Mouse (Mus musculus): ENCODE data around the gene Galnt14. TPM values are rescaled to one million over a fixed set of nuclear protein-coding genes. Genes with fewer than 3 reads are reported as not detected.

Galnt14 gene
- 26.1 and 28.4 TPM in 2 replicates for polyA plus RNA-seq (2015; fragmentation: Nextera tagmentation; extraction: Ambion mirVana)

DNA sequence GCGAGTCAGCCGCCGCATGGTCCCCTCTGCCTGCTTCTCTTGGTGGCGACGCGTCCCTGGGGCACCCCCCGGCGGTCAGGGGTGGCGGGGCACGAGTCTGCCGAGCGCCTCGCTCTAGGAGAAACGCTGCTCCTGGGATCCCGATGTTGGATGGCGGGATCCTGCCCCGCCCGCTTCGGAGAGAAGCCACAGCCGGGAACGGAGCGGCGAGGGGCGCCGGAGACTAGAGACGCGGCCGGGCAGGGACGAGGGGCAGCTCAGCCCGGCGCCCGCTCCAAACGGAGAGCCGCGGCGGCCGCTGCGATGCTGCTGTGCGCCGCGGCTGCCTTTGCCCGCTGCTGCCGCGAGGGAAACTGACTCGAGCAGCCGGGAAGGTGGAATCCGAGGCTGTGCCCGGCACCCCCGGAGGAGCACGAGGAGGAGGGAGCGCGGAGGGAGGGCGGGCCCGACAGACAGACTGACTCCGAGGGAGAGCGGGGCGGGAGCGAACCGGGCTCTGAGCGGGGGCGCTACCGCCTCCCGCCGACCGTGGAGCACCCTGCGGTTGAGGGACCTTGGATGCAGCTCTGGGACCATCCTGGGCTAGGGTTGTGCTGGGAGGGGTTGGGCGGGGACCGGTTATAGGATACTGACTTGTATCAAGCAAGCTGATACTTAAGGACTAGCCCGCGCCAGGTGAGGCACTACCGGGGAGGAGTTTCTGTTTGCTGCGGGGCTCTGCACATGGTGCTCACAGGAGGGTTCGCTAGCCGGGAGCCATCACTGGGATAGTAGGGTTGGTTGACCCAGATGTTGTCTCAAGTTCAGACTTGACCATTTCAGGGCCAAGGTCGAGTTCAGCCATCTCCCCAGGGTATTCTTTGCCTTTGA is at the start of gene Galnt14:
Galnt14 (minus strand) TSS at position 412 of the 870 bp plus-strand sequence.
- Histone ChIP-seq H3K9ac (peak within 1 kb of the TSS; percentile 76), H3K36me3 (no peaks in the 10 kb centered on the region), H3K27ac (replicated peaks) (peak within 1 kb of the TSS; percentile 85), H3K9me3 (no peaks in the 10 kb centered on the region), H3K4me1 (replicated peaks) (peaks cover 52% of the 10 kb centered on the region), H3K4me3 (peak within 1 kb of the TSS; percentile 65), H3K4me2 (peak within 1 kb of the TSS; percentile 67), H3K27me3 (peaks cover 30% of the 10 kb centered on the region)
- WGBS, result 1% methylated on average over 67 of the region's 75 CpGs
- peak; percentile 81 for ATAC-seq (ENCODE audit: low read depth)

DNA sequence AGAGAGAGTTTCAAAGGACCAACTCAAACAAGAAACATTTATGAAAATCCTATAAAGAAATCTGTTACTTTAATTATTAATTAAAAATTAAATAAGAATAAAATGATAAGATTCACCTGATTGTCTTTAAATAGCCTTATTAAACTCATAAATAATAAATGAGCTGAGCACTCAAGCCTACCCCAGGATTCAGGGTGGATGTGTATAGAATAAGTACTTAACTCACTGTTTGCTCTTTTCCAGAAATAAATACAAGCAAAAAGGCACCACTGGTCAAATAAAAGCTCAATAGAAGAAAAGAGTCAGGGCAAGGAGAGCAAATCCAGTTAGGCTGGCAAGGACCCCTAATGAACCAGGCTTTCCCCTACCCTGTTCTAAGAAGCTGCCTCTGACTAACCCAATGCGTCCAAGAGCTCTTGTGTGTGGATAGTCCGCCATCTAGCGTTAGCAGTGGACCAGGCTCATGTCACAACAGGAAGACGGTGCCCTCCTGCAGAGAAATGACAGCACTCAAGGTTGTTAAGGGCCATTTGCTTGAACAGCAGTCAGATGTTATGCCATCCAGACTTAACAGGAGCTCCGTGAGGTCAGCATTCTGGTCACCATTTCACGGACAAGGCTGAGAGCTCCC is 33.5 kb upstream of the Galnt14 start:
- no peak overlapping the region for H3K9ac ChIP-seq
- 0 out of 2 replicates have a peak, but pooled peaks cover 5% of the 10 kb centered on the region for H3K27me3 ChIP-seq
- no peaks in the 10 kb centered on the region for H3K36me3 ChIP-seq
- H3K4me3 ChIP-seq, result no peak overlapping the region
- 2% methylated on average over 6 of the region's 6 CpGs for WGBS
- no peak overlapping the region for H3K27ac ChIP-seq (replicated peaks)
- H3K4me1 ChIP-seq (replicated peaks), result no peaks in the 10 kb centered on the region
- no peaks in the 10 kb centered on the region for H3K9me3 ChIP-seq
- peak; percentile 93 for ATAC-seq (ENCODE audit: low read depth)
- H3K4me2 ChIP-seq, result no peak overlapping the region

DNA sequence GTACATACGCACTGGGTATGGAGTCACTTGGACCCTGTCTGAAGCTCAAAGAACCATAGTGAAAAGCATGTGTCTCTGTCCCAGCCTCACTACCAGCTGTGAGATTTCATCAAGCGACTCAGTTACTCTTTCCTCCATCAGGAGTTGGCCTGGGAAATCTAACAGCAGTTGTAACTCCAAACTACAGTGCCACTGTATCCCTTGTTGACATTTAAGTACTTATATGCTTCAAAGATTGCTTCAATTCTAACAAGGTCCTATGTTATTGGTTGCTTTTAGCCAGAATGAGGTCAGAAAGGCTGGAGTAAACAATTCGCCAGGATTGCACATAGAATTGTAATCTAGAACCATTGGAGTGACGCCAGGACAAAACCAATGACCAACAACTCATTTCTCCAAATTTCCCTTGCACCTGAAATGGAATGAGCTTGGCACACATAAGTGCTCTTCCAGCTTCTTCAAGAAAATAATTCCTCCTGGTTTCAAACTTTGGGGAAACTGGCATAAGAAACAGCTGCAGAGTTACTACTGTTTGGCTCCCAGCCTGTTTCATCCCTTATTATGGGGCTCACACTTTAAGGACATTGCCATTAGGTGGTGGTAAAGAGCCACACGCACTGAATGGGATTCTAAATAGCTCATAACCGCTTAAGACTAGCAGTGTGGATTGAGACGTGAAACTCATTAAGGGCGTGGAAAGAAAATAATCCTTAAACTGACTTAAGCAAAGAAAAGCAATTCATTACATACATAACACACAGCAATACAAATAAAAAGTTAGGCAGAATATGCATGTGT is 13.8 kb upstream of the Galnt14 start:
- Histone ChIP-seq H3K4me2 (no peak overlapping the region), H3K27me3 (no peaks in the 10 kb centered on the region), H3K36me3 (no peaks in the 10 kb centered on the region), H3K27ac (replicated peaks) (no peak overlapping the region), H3K4me3 (no peak overlapping the region), H3K9ac (no peak overlapping the region), H3K4me1 (replicated peaks) (no peaks in the 10 kb centered on the region), H3K9me3 (no peaks in the 10 kb centered on the region)
- 63% methylated on average over 8 of the region's 8 CpGs for WGBS
- ATAC-seq (ENCODE audit: low read depth), result no peak

DNA sequence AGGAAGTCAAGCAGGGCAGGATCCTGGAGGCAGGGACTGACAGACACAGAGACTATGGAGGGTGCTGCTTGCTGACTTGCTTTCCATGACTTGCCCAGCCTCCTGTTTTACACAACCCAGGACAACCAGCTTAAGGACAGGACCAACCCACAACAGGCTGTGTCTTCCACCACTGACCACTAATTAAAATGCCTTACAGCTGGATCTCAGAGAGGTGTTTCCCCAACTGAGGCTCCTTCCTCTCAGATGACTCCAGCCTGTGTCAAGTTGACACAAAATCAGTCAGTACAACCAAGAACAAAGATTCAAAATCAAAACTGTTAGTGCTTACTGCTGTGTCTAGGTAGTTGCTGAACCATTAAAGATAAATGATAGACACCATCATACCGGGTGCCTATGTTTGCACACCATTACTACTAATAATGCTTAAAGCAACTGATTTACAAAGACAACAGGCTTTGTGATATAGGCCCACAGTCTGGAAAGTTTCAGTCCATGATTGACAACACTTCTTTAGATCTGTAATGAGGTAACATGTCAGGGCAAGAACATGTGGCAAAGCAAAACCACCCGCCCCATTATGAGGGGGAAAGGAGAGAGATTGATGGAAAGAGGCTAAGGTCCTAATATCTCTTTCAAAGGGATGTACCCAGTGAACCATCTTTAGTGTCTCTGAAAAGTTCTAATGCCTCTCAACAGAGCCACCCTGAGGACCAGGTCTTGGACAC is 8.9 kb upstream of the Galnt14 start:
- H3K4me3 ChIP-seq, result no peak overlapping the region
- ATAC-seq (ENCODE audit: low read depth), result no peak
- no peaks in the 10 kb centered on the region for H3K9me3 ChIP-seq
- no peak overlapping the region for H3K27ac ChIP-seq (replicated peaks)
- no peak overlapping the region for H3K4me2 ChIP-seq
- no peak overlapping the region for H3K9ac ChIP-seq
- H3K4me1 ChIP-seq (replicated peaks), result peaks cover under 1% of the 10 kb centered on the region; the same call in 1 of the 2 replicates
- no peaks in the 10 kb centered on the region for H3K36me3 ChIP-seq
- H3K27me3 ChIP-seq, result no peaks in the 10 kb centered on the region
- 88% methylated on average over 2 of the region's 2 CpGs for WGBS

DNA sequence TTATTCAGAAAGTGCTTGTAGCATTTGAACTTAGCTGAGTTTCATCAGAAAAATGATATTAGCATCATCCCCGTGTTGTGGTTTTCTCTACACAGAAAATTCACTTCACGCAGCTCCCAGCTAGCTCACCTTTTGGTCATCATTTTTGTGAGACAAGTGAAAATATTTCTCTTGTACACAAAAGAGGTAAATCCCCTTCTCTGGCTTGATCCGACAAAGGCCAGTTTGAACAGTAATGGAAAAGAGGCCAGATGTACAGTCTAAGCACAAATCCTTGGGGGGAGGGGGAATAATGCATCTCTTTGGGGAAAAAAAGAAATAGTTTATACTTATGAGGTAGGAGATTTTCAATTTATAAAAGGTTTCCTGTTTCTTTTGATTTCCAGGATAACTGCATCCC is 6.4 kb upstream of the Galnt14 start:
- Histone ChIP-seq H3K9ac (no peak overlapping the region), H3K4me1 (replicated peaks) (peaks cover 22% of the 10 kb centered on the region; the same call in 1 of the 2 replicates), H3K27me3 (peaks cover 10% of the 10 kb centered on the region), H3K4me3 (no peak overlapping the region), H3K27ac (replicated peaks) (no peak overlapping the region), H3K36me3 (no peaks in the 10 kb centered on the region), H3K9me3 (no peaks in the 10 kb centered on the region), H3K4me2 (no peak overlapping the region)
- 75% methylated on average over 3 of the region's 3 CpGs for WGBS
- no peak for ATAC-seq (ENCODE audit: low read depth)

DNA sequence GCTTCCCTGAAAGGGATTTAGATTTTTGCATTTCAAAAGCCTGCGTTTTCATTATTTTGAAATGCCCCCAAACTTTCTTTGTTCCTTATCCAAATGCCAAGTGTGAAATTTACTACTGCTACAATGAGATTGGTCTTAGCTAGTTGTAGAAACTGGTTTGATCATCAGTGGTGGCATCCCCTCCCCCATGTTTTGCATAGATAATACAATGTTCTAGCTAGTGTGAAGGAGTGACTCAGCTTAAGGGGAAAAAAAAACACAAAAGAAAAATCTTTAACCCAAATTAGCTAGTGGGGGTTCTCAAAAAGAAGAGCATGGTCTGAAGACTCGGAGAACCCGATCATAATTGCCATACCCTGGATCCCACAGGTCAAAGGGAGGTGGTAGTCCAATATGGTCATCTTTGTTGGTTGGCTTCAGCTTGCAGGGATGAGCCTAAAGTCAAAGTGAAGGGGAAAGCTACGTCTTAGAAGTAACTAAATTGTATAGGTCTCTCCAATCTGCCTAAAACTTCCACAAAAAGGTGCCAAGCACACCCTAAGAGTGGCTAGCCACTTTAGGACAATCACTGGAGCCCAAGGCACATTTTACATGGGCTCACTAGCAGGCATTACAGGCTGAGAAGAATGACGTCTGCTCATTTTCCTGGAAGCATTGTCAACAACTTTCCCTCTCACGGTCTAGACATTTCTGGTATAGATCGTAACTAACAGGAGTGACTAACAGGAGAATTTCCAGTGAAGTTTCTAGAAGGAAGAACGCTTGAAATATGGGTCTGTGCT is 4.4 kb upstream of the Galnt14 start:
- WGBS, result 82% methylated on average over 8 of the region's 8 CpGs
- Histone ChIP-seq H3K27me3 (peaks cover 21% of the 10 kb centered on the region), H3K4me3 (no peak overlapping the region), H3K9ac (no peak overlapping the region), H3K4me2 (no peak overlapping the region), H3K27ac (replicated peaks) (no peak overlapping the region), H3K9me3 (no peaks in the 10 kb centered on the region), H3K36me3 (no peaks in the 10 kb centered on the region), H3K4me1 (replicated peaks) (peaks cover 33% of the 10 kb centered on the region)
- no peak for ATAC-seq (ENCODE audit: low read depth)

DNA sequence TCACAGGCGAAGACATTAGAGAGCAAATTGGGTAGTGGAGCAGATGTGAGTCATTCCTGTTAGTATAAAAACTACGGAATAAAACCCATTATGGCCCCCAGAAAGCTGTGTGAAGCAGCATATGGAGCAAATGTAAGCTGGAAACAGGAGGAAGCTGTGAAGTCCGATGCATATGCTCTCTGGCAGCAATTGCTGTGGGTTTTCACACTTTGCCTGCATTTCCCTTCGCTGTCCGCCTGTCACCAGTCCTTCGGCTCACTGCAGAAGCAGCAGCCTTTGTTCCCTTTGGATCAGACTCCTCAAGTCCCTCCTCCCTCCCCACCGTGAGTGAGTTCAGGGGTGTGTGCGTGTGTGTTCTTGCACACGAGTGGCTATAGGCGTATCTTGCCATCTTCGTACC is 3.1 kb upstream of the Galnt14 start:
- Histone ChIP-seq H3K27ac (replicated peaks) (peak overlapping the region; percentile 50; the same call in 1 of the 2 replicates), H3K9ac (0 out of 2 replicates have a peak overlapping the region, but pooled peaks have one; percentile 49), H3K4me3 (no peak overlapping the region), H3K36me3 (no peaks in the 10 kb centered on the region), H3K27me3 (peaks cover 30% of the 10 kb centered on the region), H3K4me2 (no peak overlapping the region), H3K4me1 (replicated peaks) (peaks cover 46% of the 10 kb centered on the region), H3K9me3 (no peaks in the 10 kb centered on the region)
- no peak for ATAC-seq (ENCODE audit: low read depth)
- 35% methylated on average over 11 of the region's 11 CpGs for WGBS

DNA sequence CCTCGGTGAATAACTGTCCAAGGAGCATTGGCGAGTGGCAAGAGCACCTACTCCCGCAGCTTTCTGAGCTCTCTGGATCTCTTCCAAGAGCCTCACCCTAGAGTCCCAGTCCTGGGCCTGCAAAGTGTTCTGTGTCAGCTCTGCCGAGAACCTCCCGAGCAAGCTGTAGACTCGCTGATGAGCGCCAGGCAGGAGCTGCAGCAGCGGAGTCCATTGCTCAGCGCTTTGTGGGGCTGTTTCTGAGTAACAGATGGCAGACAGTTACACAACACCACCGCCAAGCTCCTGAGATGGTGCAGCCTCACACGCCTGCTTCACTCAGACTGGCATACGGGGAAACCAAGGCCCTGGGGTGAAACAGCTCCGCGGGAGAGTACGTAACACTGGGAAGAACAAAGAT is 1.7 kb upstream of the Galnt14 start:
- Histone ChIP-seq H3K4me2 (0 out of 2 replicates have a peak overlapping the region, but pooled peaks have one; percentile 7), H3K27me3 (peaks cover 30% of the 10 kb centered on the region), H3K36me3 (no peaks in the 10 kb centered on the region), H3K9me3 (no peaks in the 10 kb centered on the region), H3K9ac (no peak overlapping the region), H3K4me3 (no peak overlapping the region), H3K27ac (replicated peaks) (no peak overlapping the region), H3K4me1 (replicated peaks) (peaks cover 52% of the 10 kb centered on the region)
- ATAC-seq (ENCODE audit: low read depth), result no peak
- WGBS, result 63% methylated on average over 15 of the region's 15 CpGs

DNA sequence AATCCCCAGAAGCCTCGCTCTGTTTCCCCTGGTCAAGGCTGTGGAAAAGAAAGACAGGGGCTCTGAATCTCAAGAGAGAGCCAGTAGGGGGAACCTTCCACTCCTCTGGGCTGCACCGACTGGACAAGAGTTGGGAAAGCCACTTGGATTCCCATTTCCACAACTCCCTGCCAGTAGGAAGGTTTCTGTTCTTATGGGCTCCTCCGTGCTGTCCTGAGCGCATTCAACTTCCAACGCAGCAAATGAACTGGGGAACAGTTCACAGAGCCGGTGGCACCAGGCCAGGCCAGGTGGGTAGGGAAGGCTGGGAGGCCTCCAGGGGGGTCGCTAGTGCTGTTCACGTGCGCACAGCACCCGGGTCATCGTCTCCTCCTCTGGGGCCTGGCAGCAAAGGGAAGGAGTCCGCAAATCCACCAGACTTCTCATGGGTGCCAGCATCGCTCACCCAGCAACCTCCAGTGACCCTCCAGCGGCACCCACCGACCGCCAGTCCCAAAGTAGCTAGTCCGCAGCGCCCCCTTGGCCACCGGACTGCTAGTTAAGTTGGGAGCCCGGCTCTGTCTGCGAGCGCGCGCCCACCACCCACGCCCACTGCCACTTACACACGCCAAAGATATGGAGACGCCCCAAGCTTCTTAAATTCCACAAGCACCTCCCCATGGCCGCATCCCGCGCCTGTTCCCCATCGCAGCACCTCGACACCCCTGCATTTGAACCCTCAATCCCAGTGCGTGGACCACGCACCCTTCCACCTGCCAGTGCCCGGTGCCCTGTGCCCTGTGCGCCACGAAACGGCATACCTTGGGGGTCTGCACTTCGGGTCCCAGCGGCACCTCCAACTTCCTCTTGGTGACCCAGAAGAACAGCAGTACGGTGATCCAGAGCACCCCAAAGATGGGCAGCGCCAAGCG is 867 bp downstream of the Galnt14 start:
- peak overlapping the region; percentile 65 for H3K4me3 ChIP-seq

DNA sequence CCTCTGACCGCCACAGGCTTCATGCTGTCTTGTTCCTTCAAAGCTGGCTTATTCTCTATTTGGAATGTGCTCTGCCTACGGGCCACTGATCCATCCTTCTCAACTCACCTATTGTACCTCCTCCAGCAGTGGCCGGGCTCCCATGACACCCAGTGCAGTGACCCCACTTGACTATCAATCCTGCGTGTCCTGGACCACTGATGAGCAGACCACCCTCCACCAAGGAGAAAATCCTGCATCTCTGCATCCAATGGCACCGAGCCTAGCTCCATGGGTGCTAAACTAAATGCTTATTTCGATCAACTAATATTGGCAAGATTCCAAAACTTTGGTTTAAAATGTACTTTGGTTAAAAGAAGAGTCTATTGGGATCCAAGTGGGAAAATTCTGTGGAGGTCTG is 1.8 kb downstream of the Galnt14 start:
- Histone ChIP-seq H3K36me3 (no peaks in the 10 kb centered on the region), H3K9me3 (no peaks in the 10 kb centered on the region), H3K4me2 (peak overlapping the region; percentile 67), H3K4me3 (peak overlapping the region; percentile 65), H3K27ac (replicated peaks) (no peak overlapping the region), H3K9ac (no peak overlapping the region), H3K27me3 (peaks cover 30% of the 10 kb centered on the region), H3K4me1 (replicated peaks) (peaks cover 46% of the 10 kb centered on the region)
- no peak for ATAC-seq (ENCODE audit: low read depth)
- WGBS, result 87% methylated on average over 6 of the region's 6 CpGs

More for the DNA sequence above, 867 bp downstream of the Galnt14 start:
- ATAC-seq (ENCODE audit: low read depth), result peak; percentile 47
- H3K9me3 ChIP-seq, result no peaks in the 10 kb centered on the region
- peak overlapping the region; percentile 76 for H3K9ac ChIP-seq
- H3K36me3 ChIP-seq, result no peaks in the 10 kb centered on the region
- peaks cover 30% of the 10 kb centered on the region for H3K27me3 ChIP-seq
- H3K4me2 ChIP-seq, result peak overlapping the region; percentile 67
- peak overlapping the region; percentile 85 for H3K27ac ChIP-seq (replicated peaks)
- 2% methylated on average over 43 of the region's 43 CpGs for WGBS
- H3K4me1 ChIP-seq (replicated peaks), result peaks cover 52% of the 10 kb centered on the region
